Mouse (Mus musculus): ENCODE results near the gene Wipf3.

DNA sequence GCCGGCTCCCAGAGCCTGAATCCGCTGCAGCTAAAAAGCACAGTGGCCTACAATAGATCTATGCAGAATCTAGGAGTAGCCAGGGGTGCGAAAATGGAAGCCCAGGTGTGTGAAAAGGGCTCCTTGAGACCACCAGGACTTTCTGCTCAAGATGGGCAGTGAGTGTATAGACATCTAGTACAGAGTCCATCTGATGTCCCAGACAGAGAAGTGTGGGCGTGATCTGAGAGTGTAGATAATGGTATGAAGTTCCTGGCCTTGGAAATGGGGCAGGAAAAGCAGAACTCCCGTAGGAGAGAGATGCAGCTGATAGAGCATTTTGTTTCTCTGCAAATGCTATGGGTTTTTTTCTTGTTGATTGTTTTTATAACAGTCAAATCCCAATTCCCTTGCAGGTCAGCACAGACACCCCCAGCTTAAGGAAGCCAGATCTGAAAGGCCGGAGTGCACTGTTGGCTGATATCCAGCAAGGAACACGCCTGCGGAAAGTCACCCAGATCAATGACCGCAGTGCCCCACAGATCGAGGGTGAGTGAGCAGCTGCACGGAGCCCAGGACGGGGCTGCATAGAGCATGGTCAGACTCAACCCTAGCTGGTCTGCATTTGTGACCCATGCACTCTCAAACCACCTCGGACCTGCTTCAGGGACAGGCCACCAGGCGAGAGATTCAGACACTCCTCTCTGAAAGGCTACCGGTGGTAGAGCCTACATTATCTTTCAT is 52.1 kb downstream of the Wipf3 start:
- no peak for TF ChIP-seq E2F4 (IDR thresholded peaks at IDR 0.05; ENCODE audit: insufficient read depth)
- no peak for TF ChIP-seq CEBPB (IDR thresholded peaks at IDR 0.05; ENCODE audit: insufficient read depth, poor library complexity, severe bottlenecking)
- no peak for TF ChIP-seq POLR2A (IDR thresholded peaks at IDR 0.05; ENCODE audit: insufficient read length, low read depth)
- TF ChIP-seq POLR2AphosphoS2 (IDR thresholded peaks at IDR 0.05; ENCODE audit: insufficient read length, low read depth) = no peak
- TF ChIP-seq USF1 (IDR thresholded peaks at IDR 0.05; ENCODE audit: low read depth) = no peak
- no peak for TF ChIP-seq MAX (IDR thresholded peaks at IDR 0.05; ENCODE audit: low read depth)
- peak in 1 of 3 experiments; percentile 7 for TF ChIP-seq MYOG (IDR thresholded peaks at IDR 0.05; ENCODE audit: control insufficient read depth in 1 of 3, insufficient read depth in 1 of 3, insufficient read length in 2 of 3, low read depth in 2 of 3)
- TF ChIP-seq MYOD1 (IDR thresholded peaks at IDR 0.05; ENCODE audit: control insufficient read depth in 1 of 3, insufficient read length in 2 of 3, low read depth in 2 of 3) = no peak
